In genomic region chr2:158361678-158362320, GRCm38 (mm10) we compare ENCODE assay signal across 8 mouse cellular contexts. TPM values are rescaled to one million over a fixed set of nuclear protein-coding genes. Genes with fewer than 3 reads are reported as not detected.
A peak's percentile ranks its signal among the peaks of the same experiment; 100 is the strongest.
DNase-seq lines count a peak whose midpoint lies in the region; ATAC-seq and TF ChIP-seq lines count a peak whose summit lies in the region.

No protein-coding gene starts in this region.

- H3K4me3 ChIP-seq in gastrocnemius, adult 2 months, result peak overlapping the region; percentile 82
- peak overlapping the region; percentile 100; the same call in 1 of the 2 replicates for H3K4me3 ChIP-seq in E14TG2a.4 (replicated peaks; ENCODE audit: low read length)
- H3K4me3 ChIP-seq in forebrain, embryonic 11.5 days (ENCODE audit: low read depth, low read length), result peak overlapping the region; percentile 89; the same call in 1 of the 2 replicates
- H3K4me3 ChIP-seq in liver, embryonic 11.5 days (ENCODE audit: low read depth, low read length), result peak overlapping the region; percentile 96
- H3K4me3 ChIP-seq in stomach, postnatal 0 days (ENCODE audit: low read depth, low read length), result peak overlapping the region; percentile 67

- peaks cover 42% of the 10 kb centered on the region for H3K36me3 ChIP-seq in E14TG2a.4 (ENCODE audit: insufficient read depth, low read length)
- peaks cover 21% of the 10 kb centered on the region for H3K36me3 ChIP-seq in forebrain, embryonic 11.5 days (ENCODE audit: control insufficient read depth, insufficient read depth, low read length)
- peaks cover 35% of the 10 kb centered on the region for H3K36me3 ChIP-seq in liver, embryonic 11.5 days (ENCODE audit: control insufficient read depth, insufficient read depth, low read length)
- H3K36me3 ChIP-seq in stomach, postnatal 0 days (ENCODE audit: control insufficient read depth, insufficient read depth, low read length), result peaks cover 22% of the 10 kb centered on the region

- WGBS in forebrain, embryonic 11.5 days, result 39% methylated on average over 8 of the region's 8 CpGs
- WGBS in liver, embryonic 11.5 days, result 40% methylated on average over 8 of the region's 8 CpGs
- WGBS in stomach, postnatal 0 days, result 32% methylated on average over 8 of the region's 8 CpGs

- H3K4me1 ChIP-seq in E14TG2a.4 (replicated peaks; ENCODE audit: low read depth, low read length), result peaks cover 42% of the 10 kb centered on the region
- peaks cover 2% of the 10 kb centered on the region; the same call in 1 of the 2 replicates for H3K4me1 ChIP-seq in forebrain, embryonic 11.5 days (replicated peaks; ENCODE audit: control insufficient read depth, insufficient read depth, low read length)
- peaks cover 21% of the 10 kb centered on the region for H3K4me1 ChIP-seq in liver, embryonic 11.5 days (replicated peaks; ENCODE audit: control insufficient read depth, insufficient read depth, low read length)
- H3K4me1 ChIP-seq in stomach, postnatal 0 days (replicated peaks; ENCODE audit: control insufficient read depth, insufficient read depth), result no peaks in the 10 kb centered on the region; the same call in 1 of the 2 replicates

- intact Hi-C loops in gastrocnemius, adult 2 months (cut with DNase I), result no loop called here

- H3K9me3 ChIP-seq in E14TG2a.4 (ENCODE audit: low read length), result no peaks in the 10 kb centered on the region
- no peaks in the 10 kb centered on the region for H3K9me3 ChIP-seq in forebrain, embryonic 11.5 days (ENCODE audit: control insufficient read depth, low read length)
- no peaks in the 10 kb centered on the region for H3K9me3 ChIP-seq in liver, embryonic 11.5 days (ENCODE audit: control insufficient read depth, low read length)
- no peaks in the 10 kb centered on the region for H3K9me3 ChIP-seq in stomach, postnatal 0 days (ENCODE audit: control insufficient read depth, low read length)

- no peak for DNase-seq in gastrocnemius, adult 2 months
- no peak for DNase-seq in gastrocnemius, postnatal 10 days
- DNase-seq in forebrain, embryonic 11.5 days (ENCODE audit: low spot score), result no peak
- DNase-seq in liver, embryonic 11.5 days (ENCODE audit: low spot score), result no peak
- no peak for DNase-seq in stomach, postnatal 0 days (ENCODE audit: low spot score)
- DNase-seq in thymus, postnatal 25 days, result no peak
- no peak for DNase-seq in layer of hippocampus, adult 9-10 months (ENCODE audit: low spot score)

- ATAC-seq in forebrain, embryonic 11.5 days (replicated peaks; ENCODE audit: low FRiP score), result peak; percentile 43
- ATAC-seq in liver, embryonic 11.5 days (replicated peaks; ENCODE audit: low FRiP score), result peak; percentile 63
- no peak for ATAC-seq in stomach, postnatal 0 days (ENCODE audit: low FRiP score, low TSS enrichment)

- no peak overlapping the region for H3K9ac ChIP-seq in forebrain, embryonic 11.5 days (ENCODE audit: low read length)
- H3K9ac ChIP-seq in liver, embryonic 11.5 days (ENCODE audit: low read depth, low read length), result no peak overlapping the region
- no peak overlapping the region for H3K9ac ChIP-seq in stomach, postnatal 0 days (ENCODE audit: low read length)

- no peak for TF ChIP-seq EP300 in stomach, postnatal 0 days (optimal IDR thresholded peaks at IDR 0.05)

- TF ChIP-seq CTCF in gastrocnemius, adult 2 months (IDR thresholded peaks at IDR 0.05), result peak; percentile 22; the same call in 1 of the 2 replicates
- TF ChIP-seq CTCF in E14TG2a.4 (conservative IDR thresholded peaks at IDR 0.05; ENCODE audit: low read length), result peak; percentile 18; the same call in 1 of the 2 replicates
- peak; percentile 61; the same call in 1 of the 2 replicates for TF ChIP-seq CTCF in stomach, postnatal 0 days (IDR thresholded peaks at IDR 0.05; ENCODE audit: low read depth)

- H3K27ac ChIP-seq in gastrocnemius, adult 2 months, result peak overlapping the region; percentile 82
- no peak overlapping the region for H3K27ac ChIP-seq in forebrain, embryonic 11.5 days (ENCODE audit: low read depth, low read length)
- H3K27ac ChIP-seq in liver, embryonic 11.5 days (ENCODE audit: low read depth, low read length), result no peak overlapping the region
- H3K27ac ChIP-seq in stomach, postnatal 0 days (replicated peaks), result peak overlapping the region; percentile 46; the same call in 1 of the 2 replicates

- no peak overlapping the region for H3K4me2 ChIP-seq in forebrain, embryonic 11.5 days (ENCODE audit: low read depth, low read length, severe bottlenecking)
- no peak overlapping the region for H3K4me2 ChIP-seq in liver, embryonic 11.5 days
- H3K4me2 ChIP-seq in stomach, postnatal 0 days (replicated peaks; ENCODE audit: low read depth), result peak overlapping the region; percentile 83

- no peaks in the 10 kb centered on the region; the same call in 1 of the 2 replicates for H3K27me3 ChIP-seq in E14TG2a.4 (ENCODE audit: insufficient read depth, low read length)
- H3K27me3 ChIP-seq in forebrain, embryonic 11.5 days (ENCODE audit: control insufficient read depth, insufficient read depth, low read length), result no peaks in the 10 kb centered on the region
- H3K27me3 ChIP-seq in liver, embryonic 11.5 days (replicated peaks; ENCODE audit: control insufficient read depth, insufficient read depth, low read length), result no peaks in the 10 kb centered on the region
- no peaks in the 10 kb centered on the region for H3K27me3 ChIP-seq in stomach, postnatal 0 days (ENCODE audit: control insufficient read depth, insufficient read depth, low read length)

RNA-seq across cellular contexts. Expression of gene Snhg11, which starts 13.6 kb away (rescaled TPM):
- under 1 TPM in 1 of 2 experiments, not detected in 1; 0.17 TPM for total RNA-seq in gastrocnemius, adult 2 months (2021)
- total RNA-seq in gastrocnemius, postnatal 10 days (2021), result 1 to 10 TPM in 1 of 2 experiments, under 1 TPM in 1; 0.68 to 1.1 TPM
- 20.2 and 23.8 TPM in 2 replicates for polyA plus RNA-seq in forebrain, embryonic 11.5 days (2014; fragmentation: Nextera tagmentation; extraction: Ambion mirVana)
- 2.4 and 3.9 TPM in 2 replicates for polyA plus RNA-seq in liver, embryonic 11.5 days (2014; fragmentation: Nextera tagmentation; extraction: Ambion mirVana)
- 3.3 and 3.7 TPM in 2 replicates for polyA plus RNA-seq in stomach, postnatal 0 days (2015; fragmentation: Nextera tagmentation; extraction: Ambion mirVana)

RNA-seq across cellular contexts. Expression of gene Ralgapb, which starts 47.8 kb away (rescaled TPM):
- 10 to 100 TPM; 27.9 to 38.2 TPM for total RNA-seq in gastrocnemius, adult 2 months (2021)
- total RNA-seq in gastrocnemius, postnatal 10 days (2021), result 10 to 100 TPM; 19.1 to 26.0 TPM
- 23.2 and 25.1 TPM in 2 replicates for polyA plus RNA-seq in forebrain, embryonic 11.5 days (2014; fragmentation: Nextera tagmentation; extraction: Ambion mirVana)
- 11.6 and 14.3 TPM in 2 replicates for polyA plus RNA-seq in liver, embryonic 11.5 days (2014; fragmentation: Nextera tagmentation; extraction: Ambion mirVana)
- 11.4 and 14.1 TPM in 2 replicates for polyA plus RNA-seq in stomach, postnatal 0 days (2015; fragmentation: Nextera tagmentation; extraction: Ambion mirVana)

RNA-seq across cellular contexts. Expression of gene Lbp, which starts 55.5 kb away (rescaled TPM):
- total RNA-seq in gastrocnemius, adult 2 months (2021), result 1 to 10 TPM; 5.2 to 7.1 TPM
- 10 to 100 TPM; 10.8 to 11.1 TPM for total RNA-seq in gastrocnemius, postnatal 10 days (2021)
- polyA plus RNA-seq in forebrain, embryonic 11.5 days (2014; fragmentation: Nextera tagmentation; extraction: Ambion mirVana), result 1.5 and 2.4 TPM in 2 replicates
- polyA plus RNA-seq in liver, embryonic 11.5 days (2014; fragmentation: Nextera tagmentation; extraction: Ambion mirVana), result 12.9 and 13.7 TPM in 2 replicates
- polyA plus RNA-seq in stomach, postnatal 0 days (2015; fragmentation: Nextera tagmentation; extraction: Ambion mirVana), result 3.1 and 3.4 TPM in 2 replicates

Comparison
In these comparisons a context has a peak if more than half of its experiments do, and no peak if none do; other contexts are left out.
1. H3K27ac ChIP-seq: peak in gastrocnemius, adult 2 months (single experiment) and stomach, postnatal 0 days (single experiment); none in forebrain, embryonic 11.5 days (single experiment) and liver, embryonic 11.5 days (single experiment).
2. Peak in every context shown above with its lines, with median percentiles within 50 percentile points of each other: H3K4me3 ChIP-seq and CTCF ChIP-seq.